Mouse (Mus musculus) G1E (cell line): ENCODE measurements around the gene Stxbp5.

Source experiments
- CTCF ChIP-seq: IDR thresholded peaks from 2 replicates; pipeline ENCODE4 v1.5.1; 2012; ENCODE audit warnings: low read depth, low read length, inconsistent platforms, mixed read lengths
- GATA1 ChIP-seq: IDR thresholded peaks from 2 replicates; pipeline ENCODE4 v1.6.1; 2012; ENCODE audit warnings: borderline replicate concordance, low read length, inconsistent platforms, mixed read lengths

- TF ChIP-seq GATA1, result no peak
- no peak for TF ChIP-seq CTCF
Measured at GRCm38 (mm10) chr10:9901071-9901696, at the start of gene Stxbp5.
